Mouse (Mus musculus) olfactory bulb, adult 2 months (tissue): ENCODE measurements around the gene Tlcd1.

Experiments used
- CTCF ChIP-seq: fragments of 200-500 bp; IDR thresholded peaks from 2 replicates; pipeline ENCODE4 v1.5.1; 2012; ENCODE audit warnings: low read depth, mild to moderate bottlenecking, low read length, moderate library complexity; ENCODE audit not compliant: insufficient read depth
- POLR2A ChIP-seq: fragments of 200-500 bp; IDR thresholded peaks from 2 replicates; pipeline ENCODE4 v1.6.1; 2012; ENCODE audit warnings: mild to moderate bottlenecking, low read depth, low read length, moderate library complexity; ENCODE audit not compliant: insufficient read depth

- TF ChIP-seq CTCF (no peak), POLR2A (no peak)
Observed at GRCm38 (mm10) chr11:78172748-78173383, 3.6 kb upstream of the Tlcd1 start.
